Comparison of ENCODE assay signal across 9 mouse cellular contexts in the genomic region with DNA sequence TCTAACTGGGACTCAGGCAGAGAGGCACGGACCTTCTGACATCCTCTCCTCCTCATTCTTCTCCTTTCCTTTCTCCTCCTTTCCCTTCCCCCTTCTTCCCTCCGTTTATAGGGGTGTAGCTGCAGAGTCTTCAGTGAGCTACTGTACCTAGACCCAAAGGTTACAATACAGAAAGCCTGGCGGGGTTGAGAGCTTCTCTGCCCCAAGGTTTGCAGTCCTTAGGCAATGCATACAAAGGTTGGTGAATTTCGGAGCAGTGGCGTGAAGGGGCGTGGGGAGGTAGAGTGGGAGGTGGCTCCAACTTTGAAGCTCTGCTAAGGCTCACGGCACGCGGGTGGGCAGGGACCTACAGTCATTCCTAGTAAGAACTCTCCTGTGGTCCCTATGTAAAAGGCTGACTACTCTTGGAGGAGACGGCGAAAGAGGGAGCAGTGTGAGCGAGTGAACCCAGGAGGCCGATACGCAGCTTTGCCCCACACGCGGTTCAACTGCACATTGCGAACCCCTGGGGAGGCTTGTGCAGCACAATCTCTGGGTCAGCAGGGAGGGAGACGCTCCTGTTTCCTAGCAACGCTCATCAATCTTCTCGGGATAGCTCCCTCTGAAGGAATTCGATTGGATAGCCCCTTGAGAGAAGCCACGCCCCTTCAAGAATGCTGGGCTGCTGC. TPM values are rescaled to one million over a fixed set of nuclear protein-coding genes. Genes with fewer than 3 reads are reported as not detected.
DNase-seq lines count a peak whose midpoint lies in the region; ATAC-seq and TF ChIP-seq lines count a peak whose summit lies in the region.
"Had no signal": no experiment of that assay in that cellular context is flagged by ENCODE, and none has a peak within 500 bp of the region (broad histone marks: within the 10 kb centered on the region; RNA-seq: fewer than 3 reads in every experiment).

No protein-coding gene starts in this region.

- no peak overlapping the region for H3K27ac ChIP-seq in gastrocnemius, adult 2 months
- H3K27ac ChIP-seq in forebrain, embryonic 12.5 days: no peak overlapping the region
- H3K27ac ChIP-seq in intestine, embryonic 15.5 days: no peak overlapping the region
- H3K27ac ChIP-seq in limb, embryonic 12.5 days: no peak overlapping the region

- WGBS in forebrain, embryonic 12.5 days: under 1% methylated on average over 22 of the region's 22 CpGs
- WGBS in intestine, embryonic 15.5 days: 0% methylated on average over 22 of the region's 22 CpGs
- 0% methylated on average over 22 of the region's 22 CpGs for WGBS in limb, embryonic 12.5 days

- H3K9me3 ChIP-seq in forebrain, embryonic 12.5 days: no peaks in the 10 kb centered on the region
- no peaks in the 10 kb centered on the region for H3K9me3 ChIP-seq in intestine, embryonic 15.5 days
- H3K9me3 ChIP-seq in limb, embryonic 12.5 days: no peaks in the 10 kb centered on the region

- no peak for DNase-seq in gastrocnemius, adult 2 months
- DNase-seq in gastrocnemius, adult 18-20 months (ENCODE audit: low spot score): no peak
- DNase-seq in brain, embryonic 18.5 days (ENCODE audit: low read depth, low spot score): peak; percentile 87
- DNase-seq in right cerebral cortex, adult 2 months (ENCODE audit: low spot score in 2 of 2): peak; percentile 83
- no peak for DNase-seq in urinary bladder, adult 2 months (ENCODE audit: low spot score)

- H3K36me3 ChIP-seq in forebrain, embryonic 12.5 days (replicated peaks): no peaks in the 10 kb centered on the region
- no peaks in the 10 kb centered on the region for H3K36me3 ChIP-seq in intestine, embryonic 15.5 days
- H3K36me3 ChIP-seq in limb, embryonic 12.5 days: no peaks in the 10 kb centered on the region

- ATAC-seq in forebrain, embryonic 12.5 days (ENCODE audit: low FRiP score): peak; percentile 94
- peak; percentile 86 for ATAC-seq in intestine, embryonic 15.5 days
- peak; percentile 80 for ATAC-seq in limb, embryonic 12.5 days (ENCODE audit: insufficient number of reproducible peaks, insufficient read depth, low FRiP score, low TSS enrichment, low read depth)

- peak overlapping the region; percentile 96 for H3K4me2 ChIP-seq in forebrain, embryonic 12.5 days
- peak overlapping the region; percentile 74 for H3K4me2 ChIP-seq in intestine, embryonic 15.5 days (replicated peaks)
- H3K4me2 ChIP-seq in limb, embryonic 12.5 days: peak overlapping the region; percentile 89

- intact Hi-C loops in gastrocnemius, adult 2 months (cut with DNase I): no loop called here

- H3K9ac ChIP-seq in forebrain, embryonic 12.5 days: peak overlapping the region; percentile 52
- no peak overlapping the region for H3K9ac ChIP-seq in intestine, embryonic 15.5 days
- peak overlapping the region; percentile 50 for H3K9ac ChIP-seq in limb, embryonic 12.5 days (replicated peaks)

- H3K4me1 ChIP-seq in forebrain, embryonic 12.5 days: peaks cover 19% of the 10 kb centered on the region; the same call in 1 of the 2 replicates
- H3K4me1 ChIP-seq in intestine, embryonic 15.5 days (replicated peaks): no peaks in the 10 kb centered on the region
- H3K4me1 ChIP-seq in limb, embryonic 12.5 days (replicated peaks): peaks cover 12% of the 10 kb centered on the region; the same call in 1 of the 2 replicates

- TF ChIP-seq CTCF in gastrocnemius, adult 2 months (IDR thresholded peaks at IDR 0.05): no peak

- H3K27me3 ChIP-seq in forebrain, embryonic 12.5 days: peaks cover 24% of the 10 kb centered on the region
- H3K27me3 ChIP-seq in intestine, embryonic 15.5 days (replicated peaks): peaks cover 18% of the 10 kb centered on the region
- peaks cover 25% of the 10 kb centered on the region for H3K27me3 ChIP-seq in limb, embryonic 12.5 days

- H3K4me3 ChIP-seq in gastrocnemius, adult 2 months: peak overlapping the region; percentile 43
- peak overlapping the region; percentile 50 for H3K4me3 ChIP-seq in forebrain, embryonic 12.5 days (replicated peaks)
- peak overlapping the region; percentile 32 for H3K4me3 ChIP-seq in intestine, embryonic 15.5 days (replicated peaks)
- H3K4me3 ChIP-seq in limb, embryonic 12.5 days (replicated peaks): peak overlapping the region; percentile 47

RNA-seq across cellular contexts. Expression of gene Grm3, which starts 0.8 kb away (rescaled TPM):
- not detected for total RNA-seq in gastrocnemius, adult 2 months (2021)
- not detected for total RNA-seq in gastrocnemius, adult 18-20 months (2021)
- 1.9 and 2.5 TPM in 2 replicates for polyA plus RNA-seq in forebrain, embryonic 12.5 days (2016; fragmentation: Nextera tagmentation; extraction: Ambion mirVana)
- 0.10 and 0.20 TPM in 2 replicates for polyA plus RNA-seq in intestine, embryonic 15.5 days (2015; fragmentation: Nextera tagmentation; extraction: Ambion mirVana)
- polyA plus RNA-seq in limb, embryonic 12.5 days (2016; fragmentation: Nextera tagmentation; extraction: Ambion mirVana): 0.37 and 0.39 TPM in 2 replicates
- 0.04 and 0.06 TPM in 2 replicates for polyA plus RNA-seq in urinary bladder, adult 2 months (2012; rRNA removed)
- total RNA-seq: liver, adult 2 months had no signal
- polyA plus RNA-seq: liver, adult 2 months had no signal

Comparison
In these comparisons a context has a peak if more than half of its experiments do, and no peak if none do; other contexts are left out.
1. DNase-seq: peak in brain, embryonic 18.5 days (single experiment) and right cerebral cortex, adult 2 months (2 of 2); none in gastrocnemius, adult 2 months (single experiment), gastrocnemius, adult 18-20 months (single experiment) and urinary bladder, adult 2 months (single experiment).
2. Peak in every context shown above with its lines, with median percentiles within 50 percentile points of each other: H3K4me3 ChIP-seq, ATAC-seq and H3K4me2 ChIP-seq.